Mouse (Mus musculus) intestine, postnatal 0 days (tissue): Measurements from ENCODE around the gene Rab12. TPM values are rescaled to one million over a fixed set of nuclear protein-coding genes. Genes with fewer than 3 reads are reported as not detected.

Source experiments
- ATAC-seq: fragments of 200-750 bp; cut with Nextera tagmentation; 2 replicates; pipeline ENCODE4 v1.8.0; 2017; ENCODE audit warnings: mild to moderate bottlenecking, moderate TSS enrichment, moderate library complexity
- H3K27ac ChIP-seq: fragments of 300-500 bp; sonication (generic); 2 replicates; pipeline ENCODE4 v1.5.1; 2014; ENCODE audit warnings: mild to moderate bottlenecking, low read depth, low read length, moderate library complexity
- H3K27me3 ChIP-seq: fragments of 300-500 bp; sonication (generic); replicated peaks from 2 replicates; pipeline ENCODE4 v1.6.1; 2014; ENCODE audit warnings: low read length, mixed read lengths; ENCODE audit not compliant: control insufficient read depth, insufficient read depth
- H3K36me3 ChIP-seq: fragments of 300-500 bp; sonication (generic); 2 replicates; pipeline ENCODE4 v1.6.1; 2014; ENCODE audit warnings: mild to moderate bottlenecking, moderate library complexity; ENCODE audit not compliant: control insufficient read depth, insufficient read depth
- H3K4me1 ChIP-seq: fragments of 300-500 bp; sonication (generic); replicated peaks from 2 replicates; pipeline ENCODE4 v1.6.1; 2014; ENCODE audit warnings: antibody characterized with exemption, low read length, mixed read lengths; ENCODE audit not compliant: control insufficient read depth, insufficient read depth
- H3K4me2 ChIP-seq: fragments of 300-500 bp; sonication (generic); replicated peaks from 2 replicates; pipeline ENCODE4 v1.6.1; 2014; ENCODE audit warnings: low read depth, mild to moderate bottlenecking, moderate library complexity
- H3K4me3 ChIP-seq: fragments of 300-500 bp; sonication (generic); 2 replicates; pipeline ENCODE4 v1.5.1; 2014; ENCODE audit warnings: low read depth, low read length
- H3K9ac ChIP-seq: fragments of 300-500 bp; sonication (generic); 2 replicates; pipeline ENCODE4 v1.6.1; 2014; ENCODE audit warnings: mild to moderate bottlenecking, low read depth, low read length
- H3K9me3 ChIP-seq: fragments of 300-500 bp; sonication (generic); 2 replicates; pipeline ENCODE4 v1.6.1; 2016; ENCODE audit warnings: mixed run types; ENCODE audit not compliant: control insufficient read depth
- CTCF ChIP-seq: sonication (generic); IDR thresholded peaks from 2 replicates; pipeline ENCODE4 v1.5.1; 2016; ENCODE audit warnings: low read depth, mild to moderate bottlenecking, control low read depth, antibody characterized with exemption, moderate library complexity
- WGBS: fragments of 180-500 bp; shearing (Covaris S2); extraction: QIAGEN DNeasy Blood & Tissue Kit; methylation state at CpG from one replicate; pipeline ENCODE4 v1.1.7; 2014; 5-methylcytosine and 5-hydroxymethylcytosine counted together
- polyA plus RNA-seq: library from polyadenylated mRNA; unstranded; fragments of >200 nt; fragmentation: Nextera tagmentation; extraction: Ambion mirVana; gene quantifications from 2 replicates; pipeline ENCODE4 v1.2.1, GENCODE M21; 2015

Gene Rab12
- polyA plus RNA-seq, 1 experiment from 2014 or later, result 20.1 TPM

DNA sequence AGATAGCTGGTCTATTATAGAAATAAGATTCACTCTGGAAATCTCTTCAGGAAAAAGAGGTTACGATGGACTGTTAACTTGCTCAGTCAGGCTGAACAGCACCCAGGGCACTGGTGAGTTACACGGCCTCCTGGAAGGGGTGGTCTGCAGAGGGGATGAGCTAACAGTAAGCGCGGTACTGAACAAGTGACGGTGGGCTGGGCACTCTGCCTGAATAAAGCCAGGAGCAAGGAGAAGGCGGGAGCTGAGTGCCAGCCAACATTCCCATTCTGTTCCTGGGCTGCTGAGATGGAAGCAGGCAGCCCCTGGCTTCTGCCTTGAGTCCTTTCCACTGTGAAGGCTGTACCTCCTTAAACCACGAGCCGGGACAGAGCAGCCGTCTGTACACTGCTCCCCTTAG lies 16.1 kb downstream of the Rab12 start:
- Histone ChIP-seq H3K9ac (no peak overlapping the region), H3K4me3 (no peak overlapping the region), H3K4me2 (no peak overlapping the region), H3K27ac (no peak overlapping the region; the same call in 1 of the 2 replicates), H3K9me3 (no peaks in the 10 kb centered on the region), H3K36me3 (peaks cover 44% of the 10 kb centered on the region), H3K4me1 (no peaks in the 10 kb centered on the region), H3K27me3 (no peaks in the 10 kb centered on the region)
- TF ChIP-seq CTCF, result no peak
- ATAC-seq, result no peak
- 80% methylated on average over 9 of the region's 9 CpGs for WGBS

DNA sequence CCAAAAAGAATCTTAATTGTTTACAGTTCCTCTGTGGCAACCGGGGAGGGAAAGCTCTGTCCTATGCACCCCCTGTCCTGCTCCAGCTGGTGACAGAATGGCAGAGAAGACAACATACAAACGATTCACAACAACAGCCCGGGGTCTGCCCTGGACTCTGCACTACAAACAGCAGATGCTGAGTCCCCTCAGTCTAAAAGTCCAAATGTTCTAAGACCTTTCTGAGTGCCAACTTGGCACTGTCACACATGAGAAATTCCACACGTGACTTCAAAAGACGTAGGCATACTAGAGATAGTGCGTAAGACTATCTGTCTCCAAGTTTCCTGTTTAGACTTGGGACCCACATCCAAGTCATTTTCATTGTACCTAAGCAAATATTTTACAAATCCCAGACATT lies 16.7 kb downstream of the Rab12 start:
- no peaks in the 10 kb centered on the region for H3K9me3 ChIP-seq
- no peak overlapping the region for H3K9ac ChIP-seq
- no peak for ATAC-seq
- 79% methylated on average over 6 of the region's 6 CpGs for WGBS
- TF ChIP-seq CTCF, result no peak
- no peaks in the 10 kb centered on the region for H3K4me1 ChIP-seq
- no peak overlapping the region for H3K4me3 ChIP-seq
- H3K4me2 ChIP-seq, result no peak overlapping the region
- H3K27ac ChIP-seq, result no peak overlapping the region
- peaks cover 47% of the 10 kb centered on the region for H3K36me3 ChIP-seq
- H3K27me3 ChIP-seq, result no peaks in the 10 kb centered on the region

DNA sequence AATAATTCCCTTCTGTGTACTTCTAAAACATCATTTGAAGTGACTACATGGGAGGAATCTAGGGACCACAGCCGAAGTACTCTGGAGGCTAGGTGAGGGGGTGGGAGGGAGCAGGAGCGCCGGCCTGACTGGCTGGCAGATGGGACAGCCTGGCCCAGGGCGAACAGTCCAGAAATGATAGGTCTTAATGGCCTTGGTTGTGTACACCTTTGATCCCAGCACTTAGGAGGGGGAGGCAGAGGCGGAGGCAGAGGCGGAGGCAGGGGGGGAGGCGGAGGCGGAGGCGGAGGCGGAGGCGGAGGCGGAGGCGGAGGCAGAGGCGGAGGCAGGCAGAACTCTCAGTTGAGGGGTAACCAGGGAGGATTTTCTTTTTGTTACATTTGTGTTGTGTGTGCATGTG lies 20.9 kb downstream of the Rab12 start:
- ATAC-seq, result no peak
- H3K4me1 ChIP-seq, result no peaks in the 10 kb centered on the region
- H3K27ac ChIP-seq, result no peak overlapping the region
- no peaks in the 10 kb centered on the region for H3K9me3 ChIP-seq
- no peak overlapping the region for H3K4me2 ChIP-seq
- H3K4me3 ChIP-seq, result no peak overlapping the region
- no peak overlapping the region for H3K9ac ChIP-seq
- WGBS, result 83% methylated on average over 14 of the region's 14 CpGs
- peaks cover 66% of the 10 kb centered on the region for H3K36me3 ChIP-seq
- no peak for TF ChIP-seq CTCF
- no peaks in the 10 kb centered on the region for H3K27me3 ChIP-seq

DNA sequence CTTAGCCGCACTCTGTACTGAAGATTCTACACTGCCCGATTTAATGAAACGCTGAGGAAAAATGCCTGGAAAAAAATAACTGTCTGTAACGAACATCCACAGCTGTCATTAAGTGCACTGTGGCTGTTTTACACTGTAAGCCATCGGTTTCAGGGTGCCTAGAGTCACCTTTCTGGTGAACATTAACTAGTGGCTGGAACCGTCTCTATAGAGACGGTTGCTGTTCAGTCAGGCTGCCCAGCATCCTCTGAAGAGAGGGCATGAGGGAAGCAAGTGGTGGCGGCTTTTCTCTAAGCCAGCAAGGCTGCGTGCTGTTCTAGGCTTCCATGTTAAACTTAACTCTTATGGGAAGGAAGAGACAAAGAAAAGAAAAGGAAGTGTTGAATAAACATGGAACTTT lies 22.9 kb downstream of the Rab12 start:
- H3K4me1 ChIP-seq, result no peaks in the 10 kb centered on the region
- no peak for ATAC-seq
- peaks cover 66% of the 10 kb centered on the region for H3K36me3 ChIP-seq
- 75% methylated on average over 9 of the region's 9 CpGs for WGBS
- H3K9ac ChIP-seq, result no peak overlapping the region
- H3K27ac ChIP-seq, result no peak overlapping the region; the same call in 1 of the 2 replicates
- no peaks in the 10 kb centered on the region for H3K9me3 ChIP-seq
- no peaks in the 10 kb centered on the region for H3K27me3 ChIP-seq
- no peak overlapping the region for H3K4me3 ChIP-seq
- H3K4me2 ChIP-seq, result no peak overlapping the region
- TF ChIP-seq CTCF, result no peak

DNA sequence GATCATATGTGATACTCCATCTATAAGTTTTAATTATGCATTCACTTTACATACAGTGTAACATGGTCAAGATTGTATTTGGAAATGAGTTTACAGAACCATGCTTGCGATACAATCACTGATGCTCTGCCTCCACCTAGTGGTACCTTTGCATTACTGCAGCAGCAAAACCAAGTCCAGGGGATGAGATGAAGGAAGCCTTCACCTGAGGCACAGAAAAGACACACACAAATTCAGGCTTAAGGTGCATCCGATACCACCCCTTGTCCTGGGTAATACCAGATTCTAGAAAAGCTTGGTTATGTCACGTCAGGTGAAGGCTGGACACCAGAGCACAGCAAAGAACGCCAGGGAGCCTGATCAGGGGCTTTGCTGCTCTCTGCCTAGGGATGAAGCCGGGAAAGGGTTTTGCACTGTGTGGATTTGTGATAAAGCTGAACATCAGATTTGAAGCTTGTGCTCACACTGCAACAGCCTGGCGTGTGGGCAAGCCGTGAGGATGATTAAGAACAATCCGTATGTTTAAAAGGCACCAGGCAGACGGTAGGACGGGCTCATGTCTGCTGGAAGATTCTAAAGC lies 29.4 kb downstream of the Rab12 start:
- no peak for ATAC-seq
- H3K4me1 ChIP-seq, result no peaks in the 10 kb centered on the region
- WGBS, result 39% methylated on average over 10 of the region's 10 CpGs

DNA sequence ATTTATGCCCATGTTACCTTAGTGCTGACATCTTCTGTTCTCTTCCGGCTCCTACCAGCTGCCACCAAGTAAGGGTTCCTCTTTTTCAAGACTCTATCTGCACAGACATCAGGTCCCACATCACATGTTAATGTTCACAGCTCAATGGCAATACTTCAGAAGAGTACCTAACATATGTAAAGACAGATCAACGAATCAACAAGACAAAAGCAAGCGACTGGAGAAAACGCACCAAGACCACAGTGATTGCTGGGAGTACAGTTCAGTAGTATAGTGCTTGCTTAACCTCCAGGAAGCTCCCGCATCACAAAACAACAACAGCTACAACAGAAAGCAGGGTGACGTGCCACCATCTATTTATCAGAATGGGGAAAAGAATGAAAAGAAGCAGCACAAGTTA lies 33.0 kb downstream of the Rab12 start:
- no peak overlapping the region for H3K4me3 ChIP-seq
- no peaks in the 10 kb centered on the region for H3K36me3 ChIP-seq
- no peaks in the 10 kb centered on the region for H3K9me3 ChIP-seq
- no peaks in the 10 kb centered on the region for H3K27me3 ChIP-seq
- no peak overlapping the region for H3K9ac ChIP-seq
- H3K4me2 ChIP-seq, result no peak overlapping the region
- H3K4me1 ChIP-seq, result no peaks in the 10 kb centered on the region
- WGBS, result 91% methylated on average over 6 of the region's 6 CpGs
- TF ChIP-seq CTCF, result no peak
- H3K27ac ChIP-seq, result no peak overlapping the region
- ATAC-seq, result no peak

More for the DNA sequence above, 29.4 kb downstream of the Rab12 start:
- peak; percentile 99 for TF ChIP-seq CTCF
- Histone ChIP-seq H3K9me3 (no peaks in the 10 kb centered on the region), H3K36me3 (peaks cover 13% of the 10 kb centered on the region), H3K27ac (no peak overlapping the region), H3K4me2 (no peak overlapping the region), H3K9ac (no peak overlapping the region), H3K27me3 (no peaks in the 10 kb centered on the region), H3K4me3 (no peak overlapping the region)

DNA sequence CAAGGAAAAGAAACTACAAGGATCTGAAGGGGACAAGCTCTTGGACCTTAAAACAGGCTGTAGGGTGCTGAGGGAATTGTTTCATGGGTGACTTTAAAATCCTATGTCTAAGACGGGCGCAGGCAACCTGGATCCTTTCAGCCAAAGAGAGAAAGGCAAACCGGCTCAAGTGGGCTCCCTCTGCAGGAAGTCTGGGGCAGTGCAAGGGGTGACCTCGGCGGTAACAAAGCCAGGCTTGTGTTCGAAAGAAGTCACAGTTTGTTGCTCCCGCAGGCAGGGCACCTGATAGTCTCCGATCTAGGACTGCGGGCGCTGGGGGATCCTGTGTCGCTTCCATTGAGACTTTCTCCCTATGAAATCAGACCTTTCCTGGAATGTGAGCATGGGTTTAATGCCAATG lies 33.8 kb downstream of the Rab12 start:
- no peak overlapping the region for H3K4me3 ChIP-seq
- ATAC-seq, result no peak
- H3K4me1 ChIP-seq, result no peaks in the 10 kb centered on the region
- 15% methylated on average over 11 of the region's 11 CpGs for WGBS
- H3K27me3 ChIP-seq, result 0 out of 2 replicates have a peak, but pooled peaks cover 5% of the 10 kb centered on the region
- no peak overlapping the region for H3K9ac ChIP-seq
- peak; percentile 88 for TF ChIP-seq CTCF
- H3K27ac ChIP-seq, result no peak overlapping the region
- H3K36me3 ChIP-seq, result no peaks in the 10 kb centered on the region
- no peaks in the 10 kb centered on the region for H3K9me3 ChIP-seq
- H3K4me2 ChIP-seq, result peak overlapping the region; percentile 42
